Mouse (Mus musculus): ENCODE measurements around the gene Slc16a10. TPM values are rescaled to one million over a fixed set of nuclear protein-coding genes. Genes with fewer than 3 reads are reported as not detected.

The Slc16a10 gene
- total and polyA plus RNA-seq, 3 experiments = 4.1 to 10.4 (median 4.5) TPM

GRCm38 (mm10) chr10:40025560-40025959, 116.5 kb downstream of the Slc16a10 start:
- H3K9me3 ChIP-seq (replicated peaks; ENCODE audit: low read length) = peaks cover 2% of the 10 kb centered on the region
- no peak overlapping the region for H3K9ac ChIP-seq (ENCODE audit: insufficient read depth, low read depth)
- in situ Hi-C loops (cut with MboI; ENCODE audit: low pct_ligation_motif_present, low pct_unique_long_range_greater_than_20kb, low sequenced_read_pairs) = no loop called here
- H3K27me3 ChIP-seq (replicated peaks) = no peaks in the 10 kb centered on the region
- H3K4me3 ChIP-seq (replicated peaks in 1 of 3; ENCODE audit: low read depth in 2 of 3, low read length in 2 of 3, poor library complexity in 1 of 3) = no peak overlapping the region
- H3K4me2 ChIP-seq (ENCODE audit: insufficient read depth, low read depth, poor library complexity, severe bottlenecking) = no peak overlapping the region
- TF ChIP-seq NELFE (IDR thresholded peaks at IDR 0.05; ENCODE audit: low read depth, low read length) (no peak), SMC3 (IDR thresholded peaks at IDR 0.05; ENCODE audit: low read depth, low read length) (no peak), IRF4 (IDR thresholded peaks at IDR 0.05; ENCODE audit: low read depth, low read length) (no peak), POLR2AphosphoS2 (IDR thresholded peaks at IDR 0.05; ENCODE audit: low read depth, low read length) (no peak)
- H3K36me3 ChIP-seq (replicated peaks in 1 of 2; ENCODE audit: control insufficient read depth in 1 of 2, insufficient read depth in 1 of 2, low read length in 1 of 2) = no peaks in the 10 kb centered on the region
- no peaks in the 10 kb centered on the region for H3K4me1 ChIP-seq (ENCODE audit: control insufficient read depth in 1 of 2, insufficient read depth in 2 of 2)
- no peak for DNase-seq (ENCODE audit: extremely low read depth)
- no peaks in the 10 kb centered on the region for H3K79me2 ChIP-seq (replicated peaks; ENCODE audit: control insufficient read depth, extremely low read depth, insufficient read depth, poor library complexity, severe bottlenecking)
- H3K27ac ChIP-seq (ENCODE audit: insufficient read depth, low read depth) = no peak overlapping the region
- dilution Hi-C loops (cut with MboI; ENCODE audit: extremely low pct_ligation_motif_present, extremely low pct_unique_long_range_greater_than_20kb, low sequenced_read_pairs) = no loop called here

GRCm38 (mm10) chr10:40024554-40025428, 117.3 kb downstream of the Slc16a10 start, which contains the start of gene Mfsd4b1:
TSS of gene Mfsd4b1 (minus strand) at chr10:40025268.
- Histone ChIP-seq H3K79me2 (replicated peaks; ENCODE audit: control insufficient read depth, extremely low read depth, insufficient read depth, poor library complexity, severe bottlenecking) (no peaks in the 10 kb centered on the region), H3K4me2 (ENCODE audit: insufficient read depth, low read depth, poor library complexity, severe bottlenecking) (no peak within 1 kb of the TSS), H3K9ac (ENCODE audit: insufficient read depth, low read depth) (no peak within 1 kb of the TSS), H3K27me3 (replicated peaks) (no peaks in the 10 kb centered on the region), H3K27ac (ENCODE audit: insufficient read depth, low read depth) (no peak within 1 kb of the TSS), H3K4me3 (replicated peaks in 1 of 3; ENCODE audit: low read depth in 2 of 3, low read length in 2 of 3, poor library complexity in 1 of 3) (no peak within 1 kb of the TSS), H3K9me3 (replicated peaks; ENCODE audit: low read length) (peaks cover 2% of the 10 kb centered on the region), H3K36me3 (replicated peaks in 1 of 2; ENCODE audit: control insufficient read depth in 1 of 2, insufficient read depth in 1 of 2, low read length in 1 of 2) (no peaks in the 10 kb centered on the region), H3K4me1 (ENCODE audit: control insufficient read depth in 1 of 2, insufficient read depth in 2 of 2) (no peaks in the 10 kb centered on the region)
- dilution Hi-C loops (cut with MboI; ENCODE audit: extremely low pct_ligation_motif_present, extremely low pct_unique_long_range_greater_than_20kb, low sequenced_read_pairs) = no loop called here
- TF ChIP-seq ZC3H11A (IDR thresholded peaks at IDR 0.05; ENCODE audit: low read depth, low read length) (no peak), JUN (IDR thresholded peaks at IDR 0.05; ENCODE audit: insufficient read depth, low read depth, low read length) (no peak), EP300 (IDR thresholded peaks at IDR 0.05; ENCODE audit: low read length) (no peak), SMC3 (IDR thresholded peaks at IDR 0.05; ENCODE audit: low read depth, low read length) (no peak), GABPA (IDR thresholded peaks at IDR 0.05; ENCODE audit: insufficient replicate concordance, low read depth, low read length) (no peak), CHD2 (IDR thresholded peaks at IDR 0.05; ENCODE audit: low read length) (no peak), TCF12 (IDR thresholded peaks at IDR 0.05; ENCODE audit: low read depth, low read length) (no peak), MYC (IDR thresholded peaks at IDR 0.05; ENCODE audit: low read depth, low read length) (no peak), IRF4 (IDR thresholded peaks at IDR 0.05; ENCODE audit: low read depth, low read length) (no peak), ELF1 (IDR thresholded peaks at IDR 0.05; ENCODE audit: low read depth, low read length) (no peak), JUND (conservative IDR thresholded peaks at IDR 0.05; ENCODE audit: low read depth, low read length) (no peak), CHD1 (IDR thresholded peaks at IDR 0.05; ENCODE audit: low read depth, low read length) (no peak)
- in situ Hi-C loops (cut with MboI; ENCODE audit: low pct_ligation_motif_present, low pct_unique_long_range_greater_than_20kb, low sequenced_read_pairs) = no loop called here
- peak; percentile 1 for DNase-seq (ENCODE audit: extremely low read depth)

Measured in CH12.LX (cell line).